ENCODE assay signal across 20 mouse cellular contexts in the genomic region with DNA sequence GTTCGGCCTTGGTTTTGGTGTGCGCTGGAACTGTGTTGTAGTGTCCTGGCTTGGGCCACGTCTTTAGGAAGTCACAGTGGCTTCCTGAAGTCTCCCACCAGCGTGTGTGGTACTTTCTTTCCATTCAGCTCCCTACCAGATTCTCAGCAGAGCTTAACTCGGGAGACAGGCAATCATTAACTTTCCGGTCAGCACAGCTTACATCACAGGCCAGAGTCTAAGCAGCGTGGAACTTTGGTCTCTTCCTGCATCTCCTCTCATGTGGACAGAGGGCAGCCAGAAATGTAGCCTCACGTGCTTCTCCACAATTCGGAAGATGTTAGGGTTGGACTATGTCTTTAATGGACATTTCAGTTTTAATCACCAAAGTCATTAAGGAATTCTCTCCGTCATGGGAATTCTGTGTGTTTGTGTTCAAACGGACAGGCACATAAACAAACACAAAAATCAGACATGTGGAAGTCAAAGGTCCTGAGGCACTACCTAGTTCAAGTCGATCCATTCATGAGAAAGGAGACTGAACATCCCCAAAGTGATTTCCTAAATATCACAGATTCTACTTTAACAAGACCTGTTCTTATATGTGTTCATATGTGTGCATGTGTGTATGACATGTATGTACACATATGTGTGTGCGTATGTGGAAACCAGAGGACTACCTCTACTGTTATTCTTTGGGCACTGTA. TPM values are rescaled to one million over a fixed set of nuclear protein-coding genes. Genes with fewer than 3 reads are reported as not detected.
DNase-seq lines count a peak whose midpoint lies in the region; ATAC-seq and TF ChIP-seq lines count a peak whose summit lies in the region.
"Had no signal": no experiment of that assay in that cellular context is flagged by ENCODE, and none has a peak within 500 bp of the region (broad histone marks: within the 10 kb centered on the region; RNA-seq: fewer than 3 reads in every experiment).

No protein-coding gene starts in this region.

- no peak overlapping the region for H3K4me2 ChIP-seq in intestine, embryonic 14.5 days (ENCODE audit: low read length)
- no peak overlapping the region for H3K4me2 ChIP-seq in kidney, embryonic 14.5 days (replicated peaks; ENCODE audit: low read depth, low read length)
- H3K4me2 ChIP-seq: lung, embryonic 15.5 days had no signal

- peak; percentile 93 for ATAC-seq in intestine, embryonic 14.5 days (replicated peaks; ENCODE audit: low FRiP score, low TSS enrichment, low read depth)
- peak; percentile 87 for ATAC-seq in kidney, embryonic 14.5 days (ENCODE audit: low FRiP score, low TSS enrichment)
- ATAC-seq in neutrophil, adult 5-6 weeks (ENCODE audit: extremely low read depth, insufficient number of reproducible peaks, low FRiP score, poor library complexity, severe bottlenecking), result 0 out of 2 replicates have a peak, but pooled peaks have one; percentile 1
- ATAC-seq: activated CD4-positive, CD25-positive, alpha-beta regulatory T cell, adult 4 months; forebrain, embryonic 16.5 days; midbrain, embryonic 16.5 days had no signal

- intact Hi-C loops in left cerebral cortex, postnatal 10 days (cut with DNase I), result no loop called here
- intact Hi-C loops in gastrocnemius, adult 2 months (cut with DNase I), result no loop called here

- H3K9ac ChIP-seq in intestine, embryonic 14.5 days (ENCODE audit: low read length), result no peak overlapping the region
- H3K9ac ChIP-seq in kidney, embryonic 14.5 days (ENCODE audit: low read depth, low read length), result no peak overlapping the region
- H3K9ac ChIP-seq: lung, embryonic 15.5 days had no signal

- H3K27me3 ChIP-seq in intestine, embryonic 14.5 days (replicated peaks; ENCODE audit: control insufficient read depth, insufficient read depth, low read length), result no peaks in the 10 kb centered on the region
- no peaks in the 10 kb centered on the region for H3K27me3 ChIP-seq in kidney, embryonic 14.5 days (ENCODE audit: control insufficient read depth, insufficient read depth, low read length)
- H3K27me3 ChIP-seq: lung, embryonic 15.5 days had no signal

- no peak for DNase-seq in intestine, embryonic 14.5 days (ENCODE audit: low spot score)
- peak; percentile 26 for DNase-seq in liver
- DNase-seq in left cerebral cortex, postnatal 10 days (ENCODE audit: extremely low spot score in 1 of 2, low spot score in 2 of 2), result no peak
- DNase-seq in thymus, postnatal 0 days (ENCODE audit: low spot score), result no peak
- DNase-seq in gastrocnemius, adult 2 months, result no peak
- no peak for DNase-seq in thymus, postnatal 14 days
- DNase-seq: cerebellum, postnatal 14 days; gastrocnemius, postnatal 25 days; heart, postnatal 36 days; left cerebral cortex, postnatal 4 days; right cerebral cortex, postnatal 14 days; thymus, postnatal 36 days had no signal

- H3K4me3 ChIP-seq in intestine, embryonic 14.5 days (ENCODE audit: low read depth, low read length), result no peak overlapping the region
- no peak overlapping the region for H3K4me3 ChIP-seq in kidney, embryonic 14.5 days (ENCODE audit: low read length)
- H3K4me3 ChIP-seq in gastrocnemius, adult 2 months, result no peak overlapping the region
- H3K4me3 ChIP-seq: erythroblast, embryonic 14.5 days; heart, embryonic 10.5 days; lung, embryonic 15.5 days had no signal

- TF ChIP-seq CTCF in gastrocnemius, adult 2 months (IDR thresholded peaks at IDR 0.05), result no peak

- peaks cover 4% of the 10 kb centered on the region; the same call in 1 of the 2 replicates for H3K9me3 ChIP-seq in intestine, embryonic 14.5 days (ENCODE audit: control insufficient read depth, low read length)
- peaks cover 9% of the 10 kb centered on the region for H3K9me3 ChIP-seq in kidney, embryonic 14.5 days (ENCODE audit: control insufficient read depth, low read length)
- H3K9me3 ChIP-seq: lung, embryonic 15.5 days had no signal

- WGBS in intestine, embryonic 14.5 days, result 59% methylated on average over 13 of the region's 13 CpGs
- 76% methylated on average over 13 of the region's 13 CpGs for WGBS in kidney, embryonic 14.5 days

- H3K36me3 ChIP-seq in intestine, embryonic 14.5 days (ENCODE audit: control insufficient read depth, insufficient read depth, low read length), result no peaks in the 10 kb centered on the region
- no peaks in the 10 kb centered on the region for H3K36me3 ChIP-seq in kidney, embryonic 14.5 days (ENCODE audit: control insufficient read depth, insufficient read depth, low read length)
- H3K36me3 ChIP-seq: heart, embryonic 10.5 days; lung, embryonic 15.5 days had no signal

- no peaks in the 10 kb centered on the region for H3K4me1 ChIP-seq in intestine, embryonic 14.5 days (replicated peaks; ENCODE audit: control insufficient read depth, insufficient read depth, low read length)
- H3K4me1 ChIP-seq in kidney, embryonic 14.5 days (ENCODE audit: control insufficient read depth, insufficient read depth, low read length), result no peaks in the 10 kb centered on the region
- H3K4me1 ChIP-seq: heart, embryonic 10.5 days; lung, embryonic 15.5 days had no signal

- peak overlapping the region; percentile 30; the same call in 1 of the 2 replicates for H3K27ac ChIP-seq in intestine, embryonic 14.5 days (ENCODE audit: low read depth)
- no peak overlapping the region; the same call in 1 of the 2 replicates for H3K27ac ChIP-seq in kidney, embryonic 14.5 days (ENCODE audit: low read depth, low read length)
- H3K27ac ChIP-seq in gastrocnemius, adult 2 months, result no peak overlapping the region
- H3K27ac ChIP-seq: heart, embryonic 10.5 days; lung, embryonic 15.5 days had no signal

RNA-seq across cellular contexts. Expression of gene 0610040J01Rik, which starts 35.5 kb away (rescaled TPM):
- 25.9 and 29.3 TPM in 2 replicates for polyA plus RNA-seq in intestine, embryonic 14.5 days (2014; fragmentation: Nextera tagmentation; extraction: Ambion mirVana)
- polyA plus RNA-seq in kidney, embryonic 14.5 days (2014; fragmentation: Nextera tagmentation; extraction: Ambion mirVana), result 31.2 and 33.2 TPM in 2 replicates
- 2.8 and 3.9 TPM in 2 replicates for total RNA-seq in neutrophil, adult 5-6 weeks (2017)
- total RNA-seq in left cerebral cortex, postnatal 10 days (2021), result 1 to 10 TPM; 5.9 to 6.8 TPM
- polyA plus RNA-seq in thymus, postnatal 0 days (2015; fragmentation: Nextera tagmentation; extraction: Ambion mirVana), result 0.47 and 0.69 TPM in 2 replicates
- 10 to 100 TPM in 1 of 2 experiments, 1 to 10 TPM in 1; 5.6 to 11.4 TPM for total RNA-seq in gastrocnemius, adult 2 months (2021)
- polyA plus RNA-seq: activated CD4-positive, CD25-positive, alpha-beta regulatory T cell, adult 4 months had no signal

Comparison
In these comparisons a context has a peak if more than half of its experiments do, and no peak if none do; other contexts are left out.
1. ATAC-seq: peak in every context shown above with its lines; median percentile 93 in intestine, embryonic 14.5 days; 87 in kidney, embryonic 14.5 days; 1 in neutrophil, adult 5-6 weeks.